Mouse (Mus musculus): ENCODE data around the gene Ube2j2.
A peak's percentile ranks its signal among the peaks of the same experiment; 100 is the strongest.

Ube2j2 gene

DNA sequence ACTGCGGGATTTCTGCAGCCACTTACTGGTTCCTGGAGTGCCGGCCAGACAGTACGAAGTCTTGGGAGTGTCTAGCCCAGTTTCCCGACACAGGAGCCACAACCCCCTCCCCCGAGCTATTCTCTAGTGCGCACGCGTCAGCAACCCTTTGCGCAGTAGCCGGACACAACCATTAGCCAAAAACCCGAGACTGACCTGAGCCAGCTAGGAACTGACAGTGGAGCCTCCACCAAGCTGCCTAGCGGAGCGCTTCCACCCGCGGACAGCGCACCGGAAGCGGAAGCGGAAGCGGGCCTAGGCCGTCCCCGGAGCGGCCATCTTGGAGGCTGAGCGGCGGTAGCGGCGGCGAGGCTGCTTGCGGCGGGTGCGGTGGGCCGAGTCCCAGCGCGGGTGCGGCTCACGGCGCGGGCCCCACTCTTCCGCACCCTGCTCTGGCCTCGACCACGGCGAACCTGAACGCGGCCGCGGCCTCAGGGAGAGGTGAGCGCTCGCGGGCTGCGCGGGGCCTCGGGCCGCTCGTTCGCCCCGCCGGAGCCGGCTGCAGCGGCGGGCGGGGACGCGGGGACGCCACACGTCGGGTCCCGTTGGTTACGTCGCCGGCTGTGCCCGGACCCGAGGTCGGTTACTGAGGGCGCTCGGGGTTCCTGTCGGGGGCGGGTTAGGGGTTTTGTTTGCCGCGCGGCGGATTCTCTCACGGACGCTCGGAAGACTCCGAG lies at the start of gene Ube2j2:
Gene Ube2j2, plus strand, starts transcription at position 298 of the 716 bp plus-strand sequence.
- peak; percentile 83 to 91 for DNase-seq (ENCODE audit: low spot score in 2 of 2)

- DNase-seq (ENCODE audit: low spot score in 2 of 2) = peak; percentile 55 to 58
These were observed 49.2 kb upstream of the Ube2j2 start for GRCm38 (mm10) chr4:155894311-155894881.

- DNase-seq (ENCODE audit: low spot score in 2 of 2) = no peak
These were observed 48.4 kb upstream of the Ube2j2 start for GRCm38 (mm10) chr4:155895216-155895615.

- no peak for DNase-seq (ENCODE audit: low spot score in 2 of 2)
These were observed 47.8 kb upstream of the Ube2j2 start for GRCm38 (mm10) chr4:155895826-155896225.

DNA sequence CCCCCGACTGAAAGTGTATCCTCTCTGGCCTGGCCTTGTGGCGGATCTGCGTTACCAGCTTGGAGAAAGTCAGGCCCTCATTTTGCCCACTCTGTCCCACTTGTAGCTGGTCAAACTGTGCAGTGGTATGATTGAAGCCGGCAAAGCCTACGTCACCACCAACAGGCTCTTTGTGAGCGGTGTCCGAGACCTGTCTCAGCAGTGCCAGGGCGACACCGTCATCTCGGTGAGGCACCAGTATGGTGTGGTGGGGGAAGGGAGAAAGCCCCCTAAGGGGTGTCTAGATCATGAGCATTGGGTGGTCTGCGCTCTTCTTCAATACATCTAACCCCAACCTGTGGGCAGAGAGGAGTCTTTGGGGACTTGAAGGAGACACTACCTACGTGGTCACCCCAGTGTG lies 47.2 kb upstream of the Ube2j2 start:
- DNase-seq (ENCODE audit: low spot score in 2 of 2) = peak in 1 of 2 experiments; percentile 2

- DNase-seq (ENCODE audit: low spot score in 2 of 2) = peak; percentile 0 to 1
These were observed 45.3 kb upstream of the Ube2j2 start for GRCm38 (mm10) chr4:155898318-155898717.

DNA sequence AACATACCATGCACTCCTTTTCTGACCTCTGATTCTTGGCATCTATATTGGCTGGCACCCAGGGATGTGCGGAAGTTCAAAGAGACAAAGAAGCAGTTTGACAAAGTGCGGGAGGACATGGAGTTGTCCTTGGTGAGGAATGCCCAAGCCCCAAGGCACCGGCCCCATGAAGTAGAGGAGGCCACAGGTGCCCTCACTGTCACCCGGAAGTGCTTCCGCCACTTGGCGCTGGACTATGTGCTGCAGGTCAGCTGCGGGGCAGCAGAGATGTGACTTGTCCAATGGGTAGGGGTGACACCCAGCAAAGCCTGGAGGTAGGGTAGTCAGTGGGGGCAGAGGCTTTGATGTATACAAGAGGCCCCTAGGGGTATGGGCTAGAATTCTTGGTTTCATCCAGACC lies 44.3 kb upstream of the Ube2j2 start:
- DNase-seq (ENCODE audit: low spot score in 2 of 2) = peak in 1 of 2 experiments; percentile 2

DNA sequence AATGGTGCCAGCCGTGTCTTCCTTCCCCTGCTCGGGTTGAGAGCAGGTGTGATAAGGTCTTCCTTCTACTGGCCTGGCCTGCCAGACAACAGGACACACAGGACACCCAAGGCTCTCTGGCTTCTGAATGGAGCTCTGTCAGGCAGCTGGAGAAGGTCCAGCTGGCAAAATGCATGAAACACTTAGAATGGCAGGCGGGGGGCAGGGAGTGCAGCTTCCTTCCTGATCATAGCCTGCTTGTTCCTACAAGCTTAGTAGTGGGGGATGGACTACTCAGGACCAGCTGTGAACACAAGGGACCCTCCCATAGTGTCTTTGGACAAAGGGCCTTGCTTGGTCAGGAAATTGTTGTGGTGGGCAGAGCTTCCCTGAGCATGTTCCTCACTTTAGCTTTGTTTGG lies 42.4 kb upstream of the Ube2j2 start:
- no peak for DNase-seq (ENCODE audit: low spot score in 2 of 2)

DNA sequence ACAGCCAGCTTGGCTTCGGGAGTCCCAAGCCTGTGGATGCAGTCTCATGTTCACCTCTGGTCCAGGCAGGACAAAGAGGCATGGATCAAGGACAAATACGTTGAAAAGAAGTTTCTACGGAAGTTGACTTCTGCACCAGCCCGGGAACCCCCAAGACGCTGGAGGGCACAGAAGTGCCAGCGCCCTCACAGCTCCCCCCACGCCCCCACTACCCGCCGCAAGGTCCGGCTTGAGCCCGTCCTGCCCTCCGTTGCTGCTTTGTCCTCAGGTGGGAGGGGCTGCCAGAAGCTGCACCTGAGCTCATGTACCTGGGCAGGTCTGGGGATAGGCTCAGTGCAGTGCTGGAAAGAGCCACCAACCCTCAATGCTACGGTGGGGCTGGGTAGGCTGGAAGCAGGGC lies 40.4 kb upstream of the Ube2j2 start:
- DNase-seq (ENCODE audit: low spot score in 2 of 2) = peak in 1 of 2 experiments; percentile 3

DNA sequence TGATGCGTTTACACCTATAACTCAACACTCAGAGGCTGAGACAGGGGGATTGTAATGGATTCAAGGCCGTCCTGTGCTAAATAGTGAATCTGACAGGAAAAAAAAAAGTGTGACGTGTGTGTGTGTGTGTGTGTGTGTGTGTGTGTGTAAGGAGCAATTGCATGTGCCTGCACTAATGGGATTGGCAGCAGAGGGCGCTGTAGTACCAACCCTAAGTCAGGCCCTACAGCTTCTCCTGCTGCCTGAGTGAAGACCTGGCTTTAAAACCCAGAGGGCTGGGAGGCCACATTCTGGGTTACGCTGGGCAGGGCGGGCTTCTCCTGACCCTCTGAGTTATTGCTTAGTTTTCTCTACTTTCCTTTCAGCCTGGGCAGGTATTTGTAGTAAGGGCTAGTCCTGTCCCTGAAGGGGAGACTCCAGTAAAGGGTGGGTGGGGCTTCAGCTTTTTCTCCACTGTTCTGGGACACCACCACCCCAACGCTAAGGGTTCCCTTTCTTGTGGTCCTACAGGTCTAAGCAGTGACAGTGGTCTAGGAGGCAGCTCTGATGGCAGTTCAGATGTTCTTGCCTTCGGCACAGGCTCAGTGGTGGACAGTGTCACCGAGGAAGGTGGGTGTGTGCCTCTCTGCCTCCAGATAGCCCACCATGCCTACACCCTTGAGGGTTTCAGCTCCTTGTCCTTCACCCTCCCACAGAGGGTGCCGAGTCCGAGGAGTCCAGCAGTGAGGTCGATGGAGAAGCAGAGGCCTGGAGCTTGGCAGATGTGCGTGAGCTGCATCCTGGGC lies 39.1 kb upstream of the Ube2j2 start:
- DNase-seq (ENCODE audit: low spot score in 2 of 2) = peak; percentile 2 to 7

DNA sequence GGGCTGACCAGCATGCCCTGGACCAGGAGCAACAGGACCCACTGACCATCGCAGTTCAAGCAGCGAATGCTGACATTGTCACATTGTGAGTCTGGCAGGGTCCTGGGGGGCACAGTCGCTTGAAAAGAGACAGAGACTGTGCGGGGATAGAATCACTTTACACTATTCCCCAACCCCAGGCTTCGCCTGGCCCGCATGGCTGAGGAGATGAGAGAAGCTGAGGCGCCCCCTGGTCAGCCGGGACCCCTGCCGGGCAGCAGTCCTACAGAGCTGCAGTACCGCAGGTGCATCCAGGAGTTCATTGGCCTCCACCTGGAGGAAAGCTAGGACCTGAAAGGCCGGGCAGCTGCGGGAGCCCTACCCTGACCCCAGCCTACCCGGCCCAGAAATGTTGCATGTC lies 38.0 kb upstream of the Ube2j2 start:
- DNase-seq (ENCODE audit: low spot score in 2 of 2) = peak in 1 of 2 experiments; percentile 2

DNA sequence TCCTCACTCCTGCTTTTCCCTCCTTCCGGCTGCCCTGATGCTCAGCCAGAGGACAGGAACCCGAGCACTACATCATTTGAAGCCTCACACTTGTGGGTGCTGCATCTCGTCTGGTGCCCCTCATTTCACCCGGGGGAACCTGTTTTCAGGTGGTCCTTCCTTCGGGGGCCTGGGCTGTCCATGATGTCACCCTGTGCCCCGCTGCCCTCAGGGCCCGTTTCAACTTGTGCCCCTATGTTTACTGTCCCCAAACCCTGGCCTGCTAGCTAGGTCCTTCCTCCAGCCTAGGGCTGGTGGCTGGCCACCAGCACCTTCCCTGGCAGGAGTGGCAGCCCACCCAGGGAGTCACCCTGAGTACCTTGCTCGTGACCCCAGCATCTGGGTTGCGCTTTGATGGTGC lies 37.5 kb upstream of the Ube2j2 start:
- peak in 1 of 2 experiments; percentile 2 for DNase-seq (ENCODE audit: low spot score in 2 of 2)

DNA sequence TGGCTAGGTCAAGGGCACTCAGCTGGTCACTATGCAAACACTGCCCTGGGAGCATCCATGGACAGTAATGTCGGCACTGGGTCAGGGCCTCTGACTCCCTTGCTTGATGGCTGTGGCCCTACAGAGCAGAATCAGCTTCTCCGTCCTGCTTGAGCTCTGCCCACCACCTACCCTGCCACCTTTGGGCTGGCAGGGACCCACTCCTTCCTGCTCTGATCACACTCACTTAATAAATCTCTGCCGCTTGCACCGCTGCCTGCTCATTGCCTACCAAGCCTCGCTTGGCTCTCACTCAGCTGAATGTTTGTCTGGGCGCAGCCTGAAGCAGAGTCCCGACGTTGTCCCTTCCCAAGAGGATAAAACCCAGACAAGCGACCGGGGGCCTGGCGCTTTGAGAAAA lies 36.6 kb upstream of the Ube2j2 start:
- DNase-seq (ENCODE audit: low spot score in 2 of 2) = no peak

GRCm38 (mm10) chr4:155908281-155908680 lies 35.4 kb upstream of the Ube2j2 start:
- peak in 1 of 2 experiments; percentile 2 for DNase-seq (ENCODE audit: low spot score in 2 of 2)

GRCm38 (mm10) chr4:155908751-155909150 lies 34.9 kb upstream of the Ube2j2 start:
- DNase-seq (ENCODE audit: low spot score in 2 of 2) = no peak

DNA sequence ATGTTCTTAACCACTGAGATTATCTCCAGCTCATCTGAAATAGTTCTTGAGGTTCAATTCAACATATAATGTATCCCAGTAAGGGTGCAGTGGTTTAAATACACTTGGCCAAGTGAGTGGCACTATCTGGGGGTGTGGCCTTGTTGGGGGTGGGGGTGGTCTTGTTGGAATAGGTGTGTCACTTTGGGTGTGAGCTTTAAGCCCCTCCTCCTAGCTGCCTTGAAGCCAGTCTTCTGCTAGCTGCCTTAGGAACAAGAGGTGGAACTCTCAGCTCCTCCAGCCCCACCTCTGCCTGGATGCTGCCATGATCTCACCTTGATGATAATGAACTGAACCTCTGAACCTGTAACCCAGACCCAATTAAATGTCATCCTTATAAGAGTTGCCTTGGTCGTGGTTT lies 11.6 kb upstream of the Ube2j2 start:
- DNase-seq (ENCODE audit: low spot score in 2 of 2) = no peak

GRCm38 (mm10) chr4:155943049-155943452 lies 580 bp upstream of the Ube2j2 start:
- peak in 1 of 2 experiments; percentile 19 for DNase-seq (ENCODE audit: low spot score in 2 of 2)

- DNase-seq (ENCODE audit: low spot score in 2 of 2) = no peak
These were observed 640 bp downstream of the Ube2j2 start for GRCm38 (mm10) chr4:155944271-155944670.

GRCm38 (mm10) chr4:155947094-155947493 lies 3.5 kb downstream of the Ube2j2 start:
- no peak for DNase-seq (ENCODE audit: low spot score in 2 of 2)

DNA sequence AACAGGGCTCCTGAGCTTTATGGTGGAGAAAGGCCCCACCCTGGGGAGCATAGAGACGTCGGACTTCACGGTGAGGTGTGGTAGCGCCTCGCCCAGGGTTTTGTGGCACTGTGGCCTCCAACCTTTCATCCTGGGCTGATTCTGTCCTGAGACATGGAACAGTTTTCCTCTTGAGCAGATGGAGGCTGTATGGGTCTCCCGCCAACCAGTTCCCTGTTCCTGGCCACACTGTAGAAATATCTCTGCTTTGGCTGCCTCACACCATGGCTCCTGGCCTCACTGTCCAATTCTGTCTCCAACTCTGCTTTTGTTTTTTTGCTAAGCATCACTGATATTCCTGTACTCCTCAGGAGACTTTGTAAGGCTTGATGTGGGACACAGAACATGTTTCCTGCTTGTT lies 11.9 kb downstream of the Ube2j2 start:
- no peak for DNase-seq (ENCODE audit: low spot score in 2 of 2)

GRCm38 (mm10) chr4:155959275-155959674 lies 15.6 kb downstream of the Ube2j2 start:
- DNase-seq (ENCODE audit: low spot score in 2 of 2) = peak; percentile 56 to 77

- no peak for DNase-seq (ENCODE audit: low spot score in 2 of 2)
These were observed 18.7 kb downstream of the Ube2j2 start, which contains the start of gene C1qtnf12 for GRCm38 (mm10) chr4:155962167-155962971. Gene C1qtnf12, plus strand, starts transcription at chr4:155962318.
